Mouse (Mus musculus) heart, embryonic 11.5 days (tissue): ENCODE data around the gene Lrp8. TPM values are rescaled to one million over a fixed set of nuclear protein-coding genes. Genes with fewer than 3 reads are reported as not detected.

Experiments used
- ATAC-seq: fragments of 200-750 bp; cut with Nextera tagmentation; replicated peaks from 2 replicates; pipeline ENCODE4 v1.8.0; 2017; ENCODE audit warnings: moderate library complexity; ENCODE audit not compliant: insufficient number of reproducible peaks, low FRiP score, low TSS enrichment
- H3K27ac ChIP-seq: fragments of 300-500 bp; sonication (generic); 2 replicates; pipeline ENCODE4 v1.5.1; 2014; ENCODE audit warnings: mild to moderate bottlenecking, low read depth, low read length
- H3K27me3 ChIP-seq: fragments of 300-500 bp; sonication (generic); 2 replicates; pipeline ENCODE4 v1.6.1; 2014; ENCODE audit warnings: mild to moderate bottlenecking, low read length, mixed read lengths; ENCODE audit not compliant: control insufficient read depth, insufficient read depth
- H3K36me3 ChIP-seq: fragments of 300-500 bp; sonication (generic); 2 replicates; pipeline ENCODE4 v1.6.1; 2014; ENCODE audit warnings: mild to moderate bottlenecking, low read length, moderate library complexity, mixed read lengths; ENCODE audit not compliant: control insufficient read depth, insufficient read depth
- H3K4me1 ChIP-seq: fragments of 300-500 bp; sonication (generic); 2 replicates; pipeline ENCODE4 v1.6.1; 2014; ENCODE audit warnings: low read length; ENCODE audit not compliant: control insufficient read depth, insufficient read depth
- H3K4me2 ChIP-seq: fragments of 300-500 bp; sonication (generic); 2 replicates; pipeline ENCODE4 v1.6.1; 2014; ENCODE audit warnings: mild to moderate bottlenecking, moderate library complexity
- H3K4me3 ChIP-seq: fragments of 300-500 bp; sonication (generic); 2 replicates; pipeline ENCODE4 v1.5.1; 2014; ENCODE audit warnings: low read depth, low read length
- H3K9ac ChIP-seq: fragments of 300-500 bp; sonication (generic); 2 replicates; pipeline ENCODE4 v1.6.1; 2014; ENCODE audit warnings: mild to moderate bottlenecking, low read depth, low read length, moderate library complexity
- H3K9me3 ChIP-seq: fragments of 300-500 bp; sonication (generic); replicated peaks from 2 replicates; pipeline ENCODE4 v1.6.1; 2016; ENCODE audit warnings: low read length; ENCODE audit not compliant: control insufficient read depth
- WGBS: fragments of 180-500 bp; shearing (Covaris S2); extraction: QIAGEN DNeasy Blood & Tissue Kit; methylation state at CpG from one replicate; pipeline ENCODE4 v1.1.7; 2014; ENCODE audit not compliant: insufficient replicate concordance; 5-methylcytosine and 5-hydroxymethylcytosine counted together
- polyA plus RNA-seq: library from polyadenylated mRNA; unstranded; fragments of >200 nt; fragmentation: Nextera tagmentation; extraction: Ambion mirVana; gene quantifications from 2 replicates; pipeline ENCODE4 v1.2.1, GENCODE M21; 2014

Gene Lrp8
- polyA plus RNA-seq, 1 experiment from 2014 or later = 1.8 TPM

GRCm38 (mm10) chr4:107772122-107772825, 29.8 kb upstream of the Lrp8 start:
- Histone ChIP-seq H3K9ac (no peak overlapping the region), H3K27ac (no peak overlapping the region), H3K4me1 (no peaks in the 10 kb centered on the region), H3K36me3 (no peaks in the 10 kb centered on the region), H3K4me2 (no peak overlapping the region), H3K9me3 (no peaks in the 10 kb centered on the region), H3K27me3 (peaks cover 6% of the 10 kb centered on the region; the same call in 1 of the 2 replicates), H3K4me3 (no peak overlapping the region)
- no peak for ATAC-seq
- WGBS = 81% methylated on average over 16 of the region's 16 CpGs

- no peak overlapping the region for H3K27ac ChIP-seq
- WGBS = 37% methylated on average over 2 of the region's 2 CpGs
- H3K36me3 ChIP-seq = no peaks in the 10 kb centered on the region
- H3K27me3 ChIP-seq = 0 out of 2 replicates have a peak, but pooled peaks cover 3% of the 10 kb centered on the region
- no peak overlapping the region for H3K4me2 ChIP-seq
- no peaks in the 10 kb centered on the region for H3K4me1 ChIP-seq
- ATAC-seq = no peak
- H3K9ac ChIP-seq = no peak overlapping the region
- H3K4me3 ChIP-seq = no peak overlapping the region
- no peaks in the 10 kb centered on the region for H3K9me3 ChIP-seq
Observed at GRCm38 (mm10) chr4:107774868-107775267, 27.2 kb upstream of the Lrp8 start.

- Histone ChIP-seq H3K4me2 (no peak overlapping the region), H3K27me3 (0 out of 2 replicates have a peak, but pooled peaks cover 3% of the 10 kb centered on the region), H3K9me3 (no peaks in the 10 kb centered on the region), H3K4me1 (no peaks in the 10 kb centered on the region), H3K27ac (no peak overlapping the region), H3K36me3 (no peaks in the 10 kb centered on the region), H3K4me3 (no peak overlapping the region), H3K9ac (no peak overlapping the region)
- ATAC-seq = no peak
- WGBS = 44% methylated on average over 7 of the region's 7 CpGs
Observed at GRCm38 (mm10) chr4:107775672-107776071, 26.4 kb upstream of the Lrp8 start.

DNA sequence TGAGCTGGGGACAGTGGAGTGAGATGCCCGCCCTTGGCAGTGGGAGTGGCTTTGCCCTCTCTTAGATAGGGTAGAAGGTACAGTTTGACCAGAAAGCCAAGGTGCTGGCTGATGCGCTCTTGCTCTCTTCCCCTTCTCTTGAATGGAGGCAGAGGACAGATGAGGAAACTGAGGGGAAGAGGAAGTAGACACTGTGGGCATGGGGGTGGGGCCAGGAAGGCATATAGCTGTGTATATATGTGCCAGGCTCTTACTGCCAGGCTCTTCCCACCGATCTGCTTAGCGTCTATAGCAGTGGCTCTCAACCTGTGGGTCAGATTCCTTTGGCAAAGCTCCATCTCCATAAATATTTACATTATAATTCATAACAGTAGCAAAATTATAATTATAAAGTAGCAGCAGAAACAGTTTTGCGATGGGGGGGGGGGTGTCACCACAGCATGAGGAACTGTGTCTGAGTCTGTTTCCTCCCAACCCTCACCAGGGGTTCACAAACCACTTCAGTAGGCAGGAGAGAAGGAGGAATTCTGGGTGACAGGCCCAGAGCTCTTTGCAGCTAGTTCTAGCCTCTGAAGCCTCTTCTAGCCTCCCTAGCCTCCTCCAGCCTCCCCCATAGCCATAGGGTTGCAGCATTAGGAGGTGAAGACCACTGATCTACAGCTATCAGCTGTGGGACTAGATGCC, 24.9 kb upstream of the Lrp8 start:
- no peak for ATAC-seq
- no peak overlapping the region for H3K9ac ChIP-seq

DNA sequence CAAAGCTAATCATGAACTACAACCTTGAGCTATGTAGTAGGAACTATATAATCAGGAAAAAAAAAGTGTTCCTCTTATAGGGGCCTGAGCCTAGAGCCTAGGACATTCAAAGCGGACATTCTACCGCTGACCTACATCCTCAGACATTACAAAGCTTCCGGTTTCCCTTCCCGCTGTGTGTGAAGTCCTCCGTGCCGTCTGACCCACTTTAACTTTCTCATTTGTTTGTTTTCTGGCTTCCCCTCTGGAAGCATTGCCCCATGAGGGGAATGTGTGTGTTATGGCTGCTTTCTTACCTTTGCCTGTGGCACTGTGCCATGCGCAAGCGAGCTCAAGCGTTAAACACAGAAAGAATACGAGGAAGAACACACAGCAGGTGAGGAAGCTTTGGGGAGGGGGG, 18.5 kb upstream of the Lrp8 start:
- H3K4me2 ChIP-seq = no peak overlapping the region
- H3K9ac ChIP-seq = no peak overlapping the region
- H3K27ac ChIP-seq = no peak overlapping the region
- H3K27me3 ChIP-seq = no peaks in the 10 kb centered on the region
- no peak for ATAC-seq
- 67% methylated on average over 10 of the region's 10 CpGs for WGBS
- no peaks in the 10 kb centered on the region for H3K9me3 ChIP-seq
- H3K36me3 ChIP-seq = no peaks in the 10 kb centered on the region
- H3K4me1 ChIP-seq = no peaks in the 10 kb centered on the region
- no peak overlapping the region for H3K4me3 ChIP-seq

More for the DNA sequence above, 24.9 kb upstream of the Lrp8 start:
- Histone ChIP-seq H3K27ac (no peak overlapping the region), H3K36me3 (no peaks in the 10 kb centered on the region), H3K4me3 (no peak overlapping the region), H3K4me1 (no peaks in the 10 kb centered on the region), H3K27me3 (0 out of 2 replicates have a peak, but pooled peaks cover 3% of the 10 kb centered on the region), H3K9me3 (no peaks in the 10 kb centered on the region), H3K4me2 (no peak overlapping the region)
- WGBS = 82% methylated on average over 5 of the region's 5 CpGs

- no peak for ATAC-seq
- WGBS = 82% methylated on average over 6 of the region's 6 CpGs
- Histone ChIP-seq H3K27ac (no peak overlapping the region), H3K9ac (no peak overlapping the region), H3K4me2 (no peak overlapping the region), H3K9me3 (no peaks in the 10 kb centered on the region), H3K27me3 (no peaks in the 10 kb centered on the region), H3K4me3 (no peak overlapping the region), H3K4me1 (no peaks in the 10 kb centered on the region), H3K36me3 (no peaks in the 10 kb centered on the region)
Observed at GRCm38 (mm10) chr4:107788841-107789240, 13.2 kb upstream of the Lrp8 start.

DNA sequence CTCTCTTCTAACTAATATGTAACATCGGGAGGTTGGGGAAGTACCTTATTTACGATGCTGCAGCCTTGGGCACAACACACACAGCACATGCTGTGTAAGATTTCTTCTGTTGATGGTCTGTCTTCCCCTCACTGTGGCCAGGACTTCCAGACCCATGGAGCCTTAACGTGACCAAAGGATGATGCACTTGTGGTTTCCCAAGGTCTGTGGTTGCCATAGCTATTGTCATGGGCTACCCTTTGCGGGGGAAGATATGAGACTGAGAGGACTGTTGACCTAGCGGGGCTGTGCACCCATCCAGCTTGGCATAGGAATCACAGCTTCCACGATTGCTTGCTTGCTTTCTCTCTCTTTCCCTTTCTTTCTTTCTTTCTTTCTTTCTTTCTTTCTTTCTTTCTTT, 1.3 kb upstream of the Lrp8 start:
- Histone ChIP-seq H3K4me1 (peaks cover 9% of the 10 kb centered on the region; the same call in 1 of the 2 replicates), H3K36me3 (no peaks in the 10 kb centered on the region), H3K9me3 (no peaks in the 10 kb centered on the region), H3K9ac (no peak overlapping the region), H3K4me2 (no peak overlapping the region), H3K4me3 (no peak overlapping the region), H3K27ac (no peak overlapping the region), H3K27me3 (peaks cover 35% of the 10 kb centered on the region)
- WGBS = 77% methylated on average over 6 of the region's 6 CpGs
- ATAC-seq = no peak

DNA sequence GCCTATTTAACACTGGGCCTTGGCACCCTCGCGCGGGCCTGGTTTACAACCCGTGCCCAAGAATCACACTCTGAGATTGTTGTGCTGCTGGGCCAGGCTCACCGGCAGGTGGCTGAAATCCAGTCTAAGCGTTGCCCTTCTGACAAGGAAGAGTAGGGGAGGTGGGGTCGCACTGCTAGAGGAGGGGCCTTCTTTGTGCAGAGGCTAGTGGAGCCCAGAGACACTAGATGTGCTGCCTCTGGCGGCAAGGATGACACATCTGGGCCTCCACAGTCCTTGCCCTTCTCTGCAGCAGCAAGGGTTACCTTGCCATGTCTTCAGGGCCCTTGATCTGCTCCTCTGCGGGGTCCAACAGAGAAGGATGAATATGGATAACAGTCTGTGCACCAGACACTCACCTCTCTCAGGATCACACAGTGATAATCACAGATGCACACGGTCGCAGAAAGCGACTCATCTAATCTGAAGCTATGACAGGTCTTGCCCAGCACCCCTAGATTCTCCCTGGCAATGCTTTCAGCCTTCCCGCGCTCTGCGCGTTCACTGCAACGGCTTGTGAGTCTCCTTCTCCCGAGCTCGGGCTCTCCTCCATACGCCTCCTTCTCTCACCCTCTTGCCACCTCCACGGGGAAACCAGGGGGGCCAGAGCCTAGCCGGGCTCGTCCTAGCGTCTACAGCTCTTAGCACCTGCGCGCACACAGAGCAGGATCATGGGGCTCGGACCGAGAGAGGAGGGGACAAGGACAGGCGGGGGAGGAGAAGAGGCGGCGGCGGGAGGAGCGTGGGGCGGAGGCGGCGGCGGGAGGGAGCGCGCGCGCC, 486 bp upstream of the Lrp8 start:
- H3K36me3 ChIP-seq = no peaks in the 10 kb centered on the region
- H3K9ac ChIP-seq = peak overlapping the region; percentile 75
- H3K9me3 ChIP-seq = no peaks in the 10 kb centered on the region
- peaks cover 9% of the 10 kb centered on the region; the same call in 1 of the 2 replicates for H3K4me1 ChIP-seq
- H3K4me3 ChIP-seq = peak overlapping the region; percentile 69
- peaks cover 38% of the 10 kb centered on the region for H3K27me3 ChIP-seq
- H3K4me2 ChIP-seq = peak overlapping the region; percentile 100
- H3K27ac ChIP-seq = no peak overlapping the region
- 1% methylated on average over 29 of the region's 41 CpGs for WGBS
- ATAC-seq = no peak; the same call in 1 of the 2 replicates
